Mouse (Mus musculus) spleen, adult 2 months (tissue): Measurements from ENCODE around the gene Fcgrt. TPM values are rescaled to one million over a fixed set of nuclear protein-coding genes. Genes with fewer than 3 reads are reported as not detected.

Experiments used
- DNase-seq, 2 experiments: peaks; one replicate each; pipeline versions ENCODE4 v3.0.0 to v3.0.0-alpha.2; 2012 to 2021; ENCODE audit warnings: low spot score in 2 of 2, low read depth in 1 of 2
- H3K27ac ChIP-seq: fragments of 200-500 bp; 2 replicates; pipeline ENCODE4 v1.5.1; 2012; ENCODE audit warnings: low read length, inconsistent platforms; ENCODE audit not compliant: insufficient read depth
- H3K27me3 ChIP-seq: fragments of 200-500 bp; 2 replicates; pipeline ENCODE4 v1.6.1; 2012; ENCODE audit warnings: mild to moderate bottlenecking, moderate library complexity, low read length, inconsistent platforms; ENCODE audit not compliant: control insufficient read depth, insufficient read depth
- H3K36me3 ChIP-seq: fragments of 200-500 bp; 2 replicates; pipeline ENCODE4 v1.6.1; 2012; ENCODE audit warnings: mild to moderate bottlenecking, low read length, inconsistent platforms; ENCODE audit not compliant: control insufficient read depth, insufficient read depth
- H3K4me1 ChIP-seq: fragments of 200-500 bp; 2 replicates; pipeline ENCODE4 v1.6.1; 2011; ENCODE audit warnings: inconsistent platforms; ENCODE audit not compliant: control insufficient read depth, insufficient read depth, insufficient read length
- H3K4me3 ChIP-seq: fragments of 200-500 bp; 2 replicates; pipeline ENCODE4 v1.5.1; 2011; ENCODE audit warnings: mild to moderate bottlenecking, inconsistent platforms; ENCODE audit not compliant: insufficient read depth, insufficient read length; ENCODE audit errors: extremely low read depth
- CTCF ChIP-seq: fragments of 200-500 bp; IDR thresholded peaks from 2 replicates; pipeline ENCODE4 v1.5.1; 2011; ENCODE audit warnings: mild to moderate bottlenecking, inconsistent platforms; ENCODE audit not compliant: insufficient read depth, insufficient read length, insufficient replicate concordance; ENCODE audit errors: extremely low read depth
- POLR2A ChIP-seq: fragments of 200-500 bp; IDR thresholded peaks from 2 replicates; pipeline ENCODE4 v1.6.1; 2011; ENCODE audit warnings: low read depth, low read length, inconsistent platforms
- WGBS: fragments of 180-500 bp; shearing (Covaris S2); methylation state at CpG from one replicate; pipeline ENCODE4 v1.1.7; 2018; 5-methylcytosine and 5-hydroxymethylcytosine counted together
- polyA plus RNA-seq: library from polyadenylated mRNA; depleted of rRNA; stranded (reverse); fragments of >200 nt; gene quantifications from 2 replicates; pipeline ENCODE4 v1.2.3, GENCODE M21; 2012; rRNA removed

Gene Fcgrt
- polyA plus RNA-seq, 1 experiment = 64.4 TPM

- peaks cover 4% of the 10 kb centered on the region; the same call in 1 of the 2 replicates for H3K4me1 ChIP-seq
- no peak for DNase-seq
- WGBS = 93% methylated on average over 26 of the region's 26 CpGs
These were observed 56.7 kb downstream of the Fcgrt start for GRCm38 (mm10) chr7:45046853-45047350.

GRCm38 (mm10) chr7:45045741-45046140 is 57.9 kb downstream of the Fcgrt start:
- Histone ChIP-seq H3K36me3 (peaks cover 68% of the 10 kb centered on the region), H3K4me3 (no peak overlapping the region), H3K27ac (no peak overlapping the region), H3K27me3 (no peaks in the 10 kb centered on the region), H3K4me1 (no peaks in the 10 kb centered on the region)
- DNase-seq = no peak
- TF ChIP-seq CTCF (no peak), POLR2A (no peak)
- WGBS = 92% methylated on average over 22 of the region's 22 CpGs

More at GRCm38 (mm10) chr7:45046853-45047350, 56.7 kb downstream of the Fcgrt start:
- Histone ChIP-seq H3K27ac (no peak overlapping the region), H3K36me3 (peaks cover 64% of the 10 kb centered on the region), H3K4me3 (no peak overlapping the region), H3K27me3 (no peaks in the 10 kb centered on the region)
- TF ChIP-seq CTCF (no peak), POLR2A (no peak)

- Histone ChIP-seq H3K36me3 (peaks cover 57% of the 10 kb centered on the region), H3K4me1 (no peaks in the 10 kb centered on the region), H3K27ac (no peak overlapping the region), H3K27me3 (no peaks in the 10 kb centered on the region), H3K4me3 (no peak overlapping the region)
- TF ChIP-seq POLR2A (no peak), CTCF (no peak)
- no peak for DNase-seq
- 94% methylated on average over 14 of the region's 14 CpGs for WGBS
These were observed 60.3 kb downstream of the Fcgrt start for GRCm38 (mm10) chr7:45043307-45043706.

Other genes with a start within 250 kb of the Fcgrt start
- 67.3 and 84.9 TPM in 2 replicates for gene Pnkp, start 246.7 kb downstream of the Fcgrt start, polyA plus RNA-seq
- gene Ptov1, start 234.1 kb downstream of the Fcgrt start, polyA plus RNA-seq = 66.2 and 77.3 TPM in 2 replicates
- gene Med25, start 211.1 kb downstream of the Fcgrt start, polyA plus RNA-seq = 113 and 136 TPM in 2 replicates
- 52.8 and 54.4 TPM in 2 replicates for gene Fuz, start 207.8 kb downstream of the Fcgrt start, polyA plus RNA-seq
- 69.9 and 91.7 TPM in 2 replicates for gene Ap2a1, start 174.4 kb downstream of the Fcgrt start, polyA plus RNA-seq
- not detected in 2 replicates for gene Tsks, start 160.6 kb downstream of the Fcgrt start, polyA plus RNA-seq
- 4.8 and 6.1 TPM in 2 replicates for gene Cpt1c, start 129.0 kb downstream of the Fcgrt start, polyA plus RNA-seq
- 109 and 112 TPM in 2 replicates for gene Prmt1, start 117.3 kb downstream of the Fcgrt start, polyA plus RNA-seq
- 134 and 147 TPM in 2 replicates for gene Irf3, start 106.2 kb downstream of the Fcgrt start, polyA plus RNA-seq
- 33.2 and 38.5 TPM in 2 replicates for gene Bcl2l12, start 105.1 kb downstream of the Fcgrt start, polyA plus RNA-seq
- gene Scaf1, start 87.5 kb downstream of the Fcgrt start, polyA plus RNA-seq = 59.0 and 65.4 TPM in 2 replicates
- 55.1 and 65.1 TPM in 2 replicates for gene Rras, start 85.9 kb downstream of the Fcgrt start, polyA plus RNA-seq
- gene Prr12, start 51.0 kb downstream of the Fcgrt start, polyA plus RNA-seq = 16.1 TPM in 2 replicates
- 67.9 and 95.7 TPM in 2 replicates for gene Nosip, start 41.4 kb downstream of the Fcgrt start, polyA plus RNA-seq
- gene Prrg2, start 41.2 kb downstream of the Fcgrt start, polyA plus RNA-seq = 19.9 and 27.6 TPM in 2 replicates
- 96.5 and 100 TPM in 2 replicates for gene Rcn3, start 11.6 kb downstream of the Fcgrt start, polyA plus RNA-seq
- gene Rps11, start 20.6 kb upstream of the Fcgrt start, polyA plus RNA-seq = 273 and 325 TPM in 2 replicates
- gene Rpl13a, start 24.9 kb upstream of the Fcgrt start, polyA plus RNA-seq = 1,860 and 2,797 TPM in 2 replicates
- 0.28 and 0.70 TPM in 2 replicates for gene Gm45713, start 32.4 kb upstream of the Fcgrt start, polyA plus RNA-seq
- 183 and 197 TPM in 2 replicates for gene Flt3l, start 32.6 kb upstream of the Fcgrt start, polyA plus RNA-seq
- gene Pih1d1, start 50.5 kb upstream of the Fcgrt start, polyA plus RNA-seq = 45.2 and 48.7 TPM in 2 replicates
- 93.0 and 114 TPM in 2 replicates for gene Aldh16a1, start 50.7 kb upstream of the Fcgrt start, polyA plus RNA-seq
- gene Slc17a7, start 60.1 kb upstream of the Fcgrt start, polyA plus RNA-seq = 0.05 and 0.06 TPM in 2 replicates
- not detected in 2 replicates for gene Gfy, start 75.7 kb upstream of the Fcgrt start, polyA plus RNA-seq
- gene Pth2, start 77.1 kb upstream of the Fcgrt start, polyA plus RNA-seq = not detected in 2 replicates
- 0.16 and 0.20 TPM in 2 replicates for gene Ccdc155, start 101.0 kb upstream of the Fcgrt start, polyA plus RNA-seq
- gene Dkkl1, start 108.3 kb upstream of the Fcgrt start, polyA plus RNA-seq = 2.1 and 2.8 TPM in 2 replicates
- gene Tead2, start 111.9 kb upstream of the Fcgrt start, polyA plus RNA-seq = 10.6 and 12.1 TPM in 2 replicates
- gene Cd37, start 135.3 kb upstream of the Fcgrt start, polyA plus RNA-seq = 1,116 and 1,582 TPM in 2 replicates
- not detected in 2 replicates for gene Slc6a16, start 137.2 kb upstream of the Fcgrt start, polyA plus RNA-seq
- gene Slc6a21, start 173.7 kb upstream of the Fcgrt start, polyA plus RNA-seq = 0.27 and 0.43 TPM in 2 replicates
- gene Trpm4, start 229.9 kb upstream of the Fcgrt start, polyA plus RNA-seq = 7.9 and 10.0 TPM in 2 replicates
- 0.04 and 0.09 TPM in 2 replicates for gene Hrc, start 231.4 kb upstream of the Fcgrt start, polyA plus RNA-seq